Mouse (Mus musculus) CH12.LX (cell line): ENCODE measurements around the gene Lyst.

Experiments used
- E2F4 ChIP-seq: IDR thresholded peaks from 2 replicates; pipeline ENCODE4 v1.6.1; 2011; ENCODE audit warnings: low read depth, low read length, improper control_type of control experiment; ENCODE audit not compliant: insufficient replicate concordance
- MAZ ChIP-seq: IDR thresholded peaks from 2 replicates; pipeline ENCODE4 v1.6.1; 2012; ENCODE audit warnings: low read depth, mild to moderate bottlenecking, inconsistent platforms, low read length, improper control_type of control experiment, moderate library complexity
- POLR2A ChIP-seq: IDR thresholded peaks from 2 replicates; pipeline ENCODE4 v1.6.1; 2011; ENCODE audit warnings: low read depth, mild to moderate bottlenecking, improper control_type of control experiment, low read length

- TF ChIP-seq E2F4 = no peak
- TF ChIP-seq MAZ = no peak
- TF ChIP-seq POLR2A = no peak
Observed at GRCm38 (mm10) chr13:13558900-13559299, 31.3 kb upstream of the Lyst start.
